Mouse (Mus musculus) CD4-positive, CD25-positive, alpha-beta regulatory T cell, adult 4 months (primary cell): ENCODE measurements around the gene Smim8. TPM values are rescaled to one million over a fixed set of nuclear protein-coding genes. Genes with fewer than 3 reads are reported as not detected.

ENCODE experiments used
- ATAC-seq: one replicate; pipeline ENCODE4 v1.8.0; 2017
- polyA plus RNA-seq, 2 experiments: library from polyadenylated mRNA; unstranded; fragments of 100-300 nt; shearing (Covaris generic); gene quantifications; one replicate each; pipeline ENCODE4 v1.2.1; 2017

Smim8 gene
- polyA plus RNA-seq, 2 experiments from 2014 or later: 65.5 to 69.1 TPM

DNA sequence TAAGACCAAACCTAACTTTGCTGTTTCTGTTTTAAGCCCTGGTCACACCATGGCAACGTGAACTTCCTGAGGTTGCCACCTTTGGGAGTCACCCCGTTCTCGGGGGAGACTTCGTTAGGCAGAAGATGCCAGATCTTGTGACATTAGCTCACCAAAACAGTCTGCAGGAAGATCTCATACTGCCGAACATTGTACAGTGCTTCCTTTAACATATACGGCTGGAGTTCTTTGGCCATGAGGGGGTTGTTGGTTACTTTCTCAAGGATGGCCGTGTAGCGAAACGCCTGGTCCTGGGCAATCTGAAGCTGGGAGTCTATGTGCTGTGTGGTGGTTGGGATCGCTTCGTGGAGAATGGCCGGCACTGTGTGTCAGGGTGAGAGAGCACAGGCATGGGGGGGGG is 58.8 kb downstream of the Smim8 start:
- ATAC-seq: no peak

Other genes starting within 250 kb of the Smim8 start
- 10 to 100 TPM in 1 of 2 experiments, 1 to 10 TPM in 1; 8.7 to 14.6 TPM for gene Akirin2, start 227.5 kb downstream of the Smim8 start, polyA plus RNA-seq
- gene Orc3, start 163.5 kb downstream of the Smim8 start, polyA plus RNA-seq: 100 to 1,000 TPM; 101 to 113 TPM
- 10 to 100 TPM; 45.6 to 59.2 TPM for gene Rars2, start 163.5 kb downstream of the Smim8 start, polyA plus RNA-seq
- 10 to 100 TPM; 29.6 to 33.9 TPM for gene Slc35a1, start 91.0 kb downstream of the Smim8 start, polyA plus RNA-seq
- gene Cfap206, start 48.2 kb downstream of the Smim8 start, polyA plus RNA-seq: not detected
- not detected for gene Gm136, start 22.2 kb downstream of the Smim8 start, polyA plus RNA-seq
- gene Zfp292, start 104.5 kb upstream of the Smim8 start, polyA plus RNA-seq: 10 to 100 TPM; 22.0 to 28.5 TPM
- gene Cga, start 115.4 kb upstream of the Smim8 start, polyA plus RNA-seq: not detected